Mouse (Mus musculus): ENCODE results near the gene Ccdc28a. TPM values are rescaled to one million over a fixed set of nuclear protein-coding genes. Genes with fewer than 3 reads are reported as not detected.

Ccdc28a gene
- polyA plus RNA-seq (2011; ENCODE audit: insufficient read depth, insufficient read length, low read depth, missing spikeins) = 9.6 and 12.9 TPM in 2 replicates

- Histone ChIP-seq H3K4me3 (ENCODE audit: low read depth, low read length) (peak within 1 kb of the TSS; percentile 98), H3K27ac (ENCODE audit: insufficient read depth, low read length) (peak within 1 kb of the TSS; percentile 39; the same call in 1 of the 2 replicates), H3K4me1 (ENCODE audit: control insufficient read depth, insufficient read depth, low read length) (no peaks in the 10 kb centered on the region), H3K9ac (ENCODE audit: low read depth, poor library complexity, severe bottlenecking) (peak within 1 kb of the TSS; percentile 74), H3K9me3 (replicated peaks; ENCODE audit: control insufficient read depth, insufficient read depth, low read length, poor library complexity, severe bottlenecking) (peaks cover 17% of the 10 kb centered on the region), H3K27me3 (ENCODE audit: control insufficient read depth, insufficient read depth, low read length, poor library complexity, severe bottlenecking) (no peaks in the 10 kb centered on the region), H3K36me3 (ENCODE audit: control insufficient read depth, insufficient read depth, low read length, poor library complexity, severe bottlenecking) (no peaks in the 10 kb centered on the region)
- TF ChIP-seq POLR2A (IDR thresholded peaks at IDR 0.05; ENCODE audit: insufficient read depth, low read length) (peak; percentile 72), EP300 (IDR thresholded peaks at IDR 0.05; ENCODE audit: insufficient read depth, low read depth, low read length) (no peak)
These were observed at the start of gene Ccdc28a for GRCm38 (mm10) chr10:18234560-18235401. Gene Ccdc28a, minus strand, starts transcription at chr10:18234998.

DNA sequence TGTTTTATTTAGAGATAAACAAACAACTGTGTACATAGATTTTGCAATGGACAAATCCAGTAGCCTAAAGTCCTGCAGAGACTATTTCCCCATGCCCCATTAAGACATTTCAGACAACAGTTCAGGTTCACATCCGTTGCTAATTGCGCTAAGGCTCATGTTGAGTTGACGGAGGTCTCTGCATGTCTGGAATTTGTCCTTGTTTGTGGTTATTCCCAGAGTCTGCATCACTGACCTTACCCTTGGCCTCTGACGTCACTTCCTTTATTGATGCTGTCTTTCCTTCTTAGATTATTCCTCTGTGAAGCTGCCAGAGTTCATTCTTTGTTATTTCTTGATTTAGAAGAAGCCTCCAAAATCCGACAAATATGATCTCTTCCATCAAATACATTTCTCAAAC is 49.2 kb upstream of the Ccdc28a start:
- Histone ChIP-seq H3K27ac (ENCODE audit: insufficient read depth, low read length) (no peak overlapping the region), H3K9ac (ENCODE audit: low read depth, poor library complexity, severe bottlenecking) (no peak overlapping the region), H3K4me1 (ENCODE audit: control insufficient read depth, insufficient read depth, low read length) (no peaks in the 10 kb centered on the region), H3K4me3 (ENCODE audit: low read depth, low read length) (no peak overlapping the region), H3K27me3 (ENCODE audit: control insufficient read depth, insufficient read depth, low read length, poor library complexity, severe bottlenecking) (no peaks in the 10 kb centered on the region), H3K36me3 (ENCODE audit: control insufficient read depth, insufficient read depth, low read length, poor library complexity, severe bottlenecking) (no peaks in the 10 kb centered on the region), H3K9me3 (replicated peaks; ENCODE audit: control insufficient read depth, insufficient read depth, low read length, poor library complexity, severe bottlenecking) (no peaks in the 10 kb centered on the region)
- TF ChIP-seq EP300 (IDR thresholded peaks at IDR 0.05; ENCODE audit: insufficient read depth, low read depth, low read length) = no peak
- no peak for TF ChIP-seq POLR2A (IDR thresholded peaks at IDR 0.05; ENCODE audit: insufficient read depth, low read length)
- TF ChIP-seq CTCF (IDR thresholded peaks at IDR 0.05; ENCODE audit: low read depth, low read length) = no peak

DNA sequence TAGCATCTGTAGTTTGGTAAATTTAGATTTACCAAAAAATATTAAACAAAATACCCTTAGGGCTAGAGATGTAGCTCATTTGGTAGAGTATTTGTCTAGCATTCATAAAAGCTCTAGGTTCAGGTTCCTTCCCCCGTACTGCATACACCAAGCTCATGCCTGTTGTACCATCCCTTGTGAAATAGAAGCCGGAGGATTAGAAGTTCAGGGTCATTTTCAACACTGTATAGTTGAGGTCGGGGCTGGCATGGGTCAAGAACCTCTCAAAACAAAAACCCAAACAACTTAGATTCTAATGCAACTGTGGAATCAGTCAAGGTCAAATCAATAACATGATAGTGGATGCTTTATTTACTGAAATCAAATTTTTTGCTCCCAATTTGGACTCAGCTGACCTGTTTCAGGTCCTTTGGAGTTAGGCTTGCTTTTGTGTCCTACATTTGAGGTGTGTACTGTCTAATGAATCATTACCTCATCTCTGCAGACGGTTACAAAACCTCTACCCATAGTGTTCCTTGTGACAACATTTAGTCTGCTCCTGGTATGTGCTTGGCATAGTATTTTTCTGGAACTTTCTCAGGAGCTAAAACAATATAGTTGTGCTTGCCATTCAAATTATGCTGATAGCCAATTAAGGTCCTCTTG is 41.4 kb upstream of the Ccdc28a start:
- H3K9me3 ChIP-seq (replicated peaks; ENCODE audit: control insufficient read depth, insufficient read depth, low read length, poor library complexity, severe bottlenecking) = peaks cover 2% of the 10 kb centered on the region; the same call in 1 of the 2 replicates
- TF ChIP-seq POLR2A (IDR thresholded peaks at IDR 0.05; ENCODE audit: insufficient read depth, low read length) = no peak
- TF ChIP-seq CTCF (IDR thresholded peaks at IDR 0.05; ENCODE audit: low read depth, low read length) = no peak
- no peak for TF ChIP-seq EP300 (IDR thresholded peaks at IDR 0.05; ENCODE audit: insufficient read depth, low read depth, low read length)
- no peaks in the 10 kb centered on the region for H3K27me3 ChIP-seq (ENCODE audit: control insufficient read depth, insufficient read depth, low read length, poor library complexity, severe bottlenecking)
- H3K36me3 ChIP-seq (ENCODE audit: control insufficient read depth, insufficient read depth, low read length, poor library complexity, severe bottlenecking) = no peaks in the 10 kb centered on the region
- no peak overlapping the region for H3K4me3 ChIP-seq (ENCODE audit: low read depth, low read length)
- no peak overlapping the region for H3K27ac ChIP-seq (ENCODE audit: insufficient read depth, low read length)
- H3K4me1 ChIP-seq (ENCODE audit: control insufficient read depth, insufficient read depth, low read length) = no peaks in the 10 kb centered on the region
- no peak overlapping the region for H3K9ac ChIP-seq (ENCODE audit: low read depth, poor library complexity, severe bottlenecking)

DNA sequence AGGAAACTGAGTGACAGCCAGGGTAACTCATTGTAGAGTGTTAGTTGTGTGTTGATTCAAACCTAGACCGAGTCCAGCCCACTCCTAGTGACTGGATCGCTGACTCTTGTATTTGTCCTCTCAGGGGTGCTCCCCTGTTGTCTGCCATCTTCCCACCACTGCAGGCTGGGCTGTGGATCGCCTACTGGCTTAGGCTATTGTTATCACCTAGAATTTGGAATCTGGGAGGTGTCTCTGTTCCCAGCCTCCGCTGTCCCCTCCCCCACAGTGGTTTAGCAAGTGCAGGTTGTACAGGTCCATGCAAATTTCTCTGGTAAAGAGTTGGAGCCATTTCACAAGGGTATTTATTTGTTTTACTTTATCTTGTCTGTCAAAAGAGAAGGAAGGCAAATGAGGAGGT is 16.5 kb upstream of the Ccdc28a start:
- Histone ChIP-seq H3K9ac (ENCODE audit: low read depth, poor library complexity, severe bottlenecking) (no peak overlapping the region), H3K27me3 (ENCODE audit: control insufficient read depth, insufficient read depth, low read length, poor library complexity, severe bottlenecking) (no peaks in the 10 kb centered on the region), H3K36me3 (ENCODE audit: control insufficient read depth, insufficient read depth, low read length, poor library complexity, severe bottlenecking) (no peaks in the 10 kb centered on the region), H3K27ac (ENCODE audit: insufficient read depth, low read length) (peak overlapping the region; percentile 40; the same call in 1 of the 2 replicates), H3K4me1 (ENCODE audit: control insufficient read depth, insufficient read depth, low read length) (peaks cover 2% of the 10 kb centered on the region), H3K4me3 (ENCODE audit: low read depth, low read length) (no peak overlapping the region), H3K9me3 (replicated peaks; ENCODE audit: control insufficient read depth, insufficient read depth, low read length, poor library complexity, severe bottlenecking) (no peaks in the 10 kb centered on the region)
- TF ChIP-seq POLR2A (IDR thresholded peaks at IDR 0.05; ENCODE audit: insufficient read depth, low read length) (no peak), EP300 (IDR thresholded peaks at IDR 0.05; ENCODE audit: insufficient read depth, low read depth, low read length) (0 out of 2 replicates have a peak, but pooled peaks have one; percentile 20)

GRCm38 (mm10) chr10:18243614-18244013 is 8.8 kb upstream of the Ccdc28a start:
- no peaks in the 10 kb centered on the region for H3K36me3 ChIP-seq (ENCODE audit: control insufficient read depth, insufficient read depth, low read length, poor library complexity, severe bottlenecking)
- H3K27ac ChIP-seq (ENCODE audit: insufficient read depth, low read length) = no peak overlapping the region
- no peak overlapping the region for H3K9ac ChIP-seq (ENCODE audit: low read depth, poor library complexity, severe bottlenecking)
- H3K27me3 ChIP-seq (ENCODE audit: control insufficient read depth, insufficient read depth, low read length, poor library complexity, severe bottlenecking) = no peaks in the 10 kb centered on the region
- peaks cover 10% of the 10 kb centered on the region for H3K9me3 ChIP-seq (replicated peaks; ENCODE audit: control insufficient read depth, insufficient read depth, low read length, poor library complexity, severe bottlenecking)
- H3K4me1 ChIP-seq (ENCODE audit: control insufficient read depth, insufficient read depth, low read length) = no peaks in the 10 kb centered on the region
- H3K4me3 ChIP-seq (ENCODE audit: low read depth, low read length) = no peak overlapping the region
- TF ChIP-seq CTCF (IDR thresholded peaks at IDR 0.05; ENCODE audit: low read depth, low read length) = no peak
- TF ChIP-seq POLR2A (IDR thresholded peaks at IDR 0.05; ENCODE audit: insufficient read depth, low read length) = no peak
- no peak for TF ChIP-seq EP300 (IDR thresholded peaks at IDR 0.05; ENCODE audit: insufficient read depth, low read depth, low read length)

DNA sequence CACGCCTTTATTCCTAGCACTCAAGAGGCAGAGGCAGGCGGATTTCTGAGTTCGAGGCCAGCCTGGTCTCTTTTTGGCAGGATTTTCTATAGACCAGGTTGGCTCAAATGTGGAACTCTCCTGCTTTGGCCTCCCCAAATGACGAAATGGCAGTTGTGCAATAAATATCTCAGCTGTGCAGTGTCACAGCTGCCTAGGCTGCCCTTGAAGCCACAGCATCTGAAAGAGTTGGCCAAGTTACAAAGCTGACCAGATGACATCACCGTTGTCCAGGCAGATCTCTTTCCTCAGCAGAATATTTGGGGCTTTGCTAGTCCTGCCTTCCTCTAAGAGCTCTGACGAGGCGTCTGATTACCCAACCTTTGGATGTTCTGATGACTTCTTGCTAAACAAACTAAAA is 2.4 kb upstream of the Ccdc28a start:
- no peak overlapping the region for H3K9ac ChIP-seq (ENCODE audit: low read depth, poor library complexity, severe bottlenecking)
- no peaks in the 10 kb centered on the region for H3K27me3 ChIP-seq (ENCODE audit: control insufficient read depth, insufficient read depth, low read length, poor library complexity, severe bottlenecking)
- H3K9me3 ChIP-seq (replicated peaks; ENCODE audit: control insufficient read depth, insufficient read depth, low read length, poor library complexity, severe bottlenecking) = peaks cover 22% of the 10 kb centered on the region
- TF ChIP-seq CTCF (IDR thresholded peaks at IDR 0.05; ENCODE audit: low read depth, low read length) (no peak), EP300 (IDR thresholded peaks at IDR 0.05; ENCODE audit: insufficient read depth, low read depth, low read length) (no peak), POLR2A (IDR thresholded peaks at IDR 0.05; ENCODE audit: insufficient read depth, low read length) (no peak)
- no peak overlapping the region for H3K27ac ChIP-seq (ENCODE audit: insufficient read depth, low read length)
- no peaks in the 10 kb centered on the region for H3K36me3 ChIP-seq (ENCODE audit: control insufficient read depth, insufficient read depth, low read length, poor library complexity, severe bottlenecking)
- no peaks in the 10 kb centered on the region for H3K4me1 ChIP-seq (ENCODE audit: control insufficient read depth, insufficient read depth, low read length)
- H3K4me3 ChIP-seq (ENCODE audit: low read depth, low read length) = no peak overlapping the region
